In the genomic region with DNA sequence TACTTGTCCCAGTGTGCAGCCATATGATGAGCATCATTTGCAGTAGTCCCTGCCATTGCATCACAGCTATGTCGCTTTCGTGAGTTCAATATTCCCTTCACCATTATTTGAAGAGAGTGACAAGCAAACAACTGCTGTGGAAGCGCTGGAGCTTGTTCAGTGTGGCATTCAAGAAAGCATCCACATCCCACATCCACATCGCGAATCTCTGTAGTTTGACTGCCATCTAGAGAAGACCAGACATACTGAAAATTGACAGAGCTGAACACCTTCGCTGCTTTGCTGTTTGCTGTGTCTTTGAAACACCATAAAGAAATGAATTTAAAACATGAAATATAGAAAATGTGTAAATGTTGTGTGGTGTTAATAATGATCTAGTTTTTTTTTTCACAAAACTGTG, we compare ENCODE assay signal across 13 mouse cellular contexts. TPM values are rescaled to one million over a fixed set of nuclear protein-coding genes. Genes with fewer than 3 reads are reported as not detected.
DNase-seq lines count a peak whose midpoint lies in the region; ATAC-seq lines count a peak whose summit lies in the region.
"Had no signal": no experiment of that assay in that cellular context is flagged by ENCODE, and none has a peak within 500 bp of the region (broad histone marks: within the 10 kb centered on the region; RNA-seq: fewer than 3 reads in every experiment).

No protein-coding gene starts in this region.

- peak; percentile 9 for DNase-seq in hindbrain, embryonic 11.5 days (ENCODE audit: low spot score)
- peak; percentile 86 for DNase-seq in brain, adult 2 months (ENCODE audit: low read depth, low spot score)
- DNase-seq in left cerebral cortex, postnatal 14 days (ENCODE audit: low spot score in 2 of 2): peak; percentile 39 to 53
- no peak for DNase-seq in ovary, postnatal 10 days (ENCODE audit: low spot score)
- DNase-seq in spleen, postnatal 10 days (ENCODE audit: low spot score in 2 of 2): no peak
- DNase-seq in cerebellum, adult 18-20 months: no peak
- DNase-seq: thymus, postnatal 4 days had no signal

- no peaks in the 10 kb centered on the region for H3K9me3 ChIP-seq in hindbrain, embryonic 11.5 days (ENCODE audit: control insufficient read depth, low read length)
- H3K9me3 ChIP-seq in hindbrain, embryonic 13.5 days: no peaks in the 10 kb centered on the region
- no peaks in the 10 kb centered on the region for H3K9me3 ChIP-seq in forebrain, embryonic 16.5 days (ENCODE audit: control insufficient read depth, low read length)
- H3K9me3 ChIP-seq: embryonic facial prominence, embryonic 12.5 days; heart, embryonic 13.5 days had no signal

- H3K4me1 ChIP-seq in hindbrain, embryonic 11.5 days (replicated peaks; ENCODE audit: control insufficient read depth, insufficient read depth, low read length): no peaks in the 10 kb centered on the region
- H3K4me1 ChIP-seq in hindbrain, embryonic 13.5 days (replicated peaks): no peaks in the 10 kb centered on the region
- no peaks in the 10 kb centered on the region for H3K4me1 ChIP-seq in forebrain, embryonic 16.5 days (replicated peaks; ENCODE audit: control insufficient read depth, insufficient read depth, low read length)
- H3K4me1 ChIP-seq: embryonic facial prominence, embryonic 12.5 days had no signal

- H3K27me3 ChIP-seq in hindbrain, embryonic 11.5 days (ENCODE audit: control insufficient read depth, insufficient read depth, low read length): no peaks in the 10 kb centered on the region
- no peaks in the 10 kb centered on the region for H3K27me3 ChIP-seq in hindbrain, embryonic 13.5 days
- no peaks in the 10 kb centered on the region for H3K27me3 ChIP-seq in forebrain, embryonic 16.5 days (replicated peaks; ENCODE audit: control insufficient read depth, insufficient read depth, low read length)
- H3K27me3 ChIP-seq: embryonic facial prominence, embryonic 12.5 days; heart, embryonic 13.5 days had no signal

- H3K27ac ChIP-seq in hindbrain, embryonic 11.5 days (ENCODE audit: low read depth, low read length): no peak overlapping the region
- no peak overlapping the region for H3K27ac ChIP-seq in hindbrain, embryonic 13.5 days
- H3K27ac ChIP-seq in forebrain, embryonic 16.5 days (ENCODE audit: low read length): no peak overlapping the region
- H3K27ac ChIP-seq: embryonic facial prominence, embryonic 12.5 days; heart, embryonic 13.5 days had no signal

- no peak overlapping the region for H3K4me3 ChIP-seq in hindbrain, embryonic 11.5 days (ENCODE audit: low read depth, low read length)
- no peak overlapping the region for H3K4me3 ChIP-seq in hindbrain, embryonic 13.5 days
- H3K4me3 ChIP-seq in forebrain, embryonic 16.5 days (replicated peaks; ENCODE audit: low read length): no peak overlapping the region
- H3K4me3 ChIP-seq: embryonic facial prominence, embryonic 12.5 days; heart, embryonic 13.5 days had no signal

- ATAC-seq in hindbrain, embryonic 11.5 days (ENCODE audit: low FRiP score): no peak
- no peak for ATAC-seq in hindbrain, embryonic 13.5 days (ENCODE audit: low FRiP score)
- ATAC-seq in forebrain, embryonic 16.5 days: peak; percentile 82
- ATAC-seq: lung, postnatal 0 days had no signal

- no peaks in the 10 kb centered on the region for H3K36me3 ChIP-seq in hindbrain, embryonic 11.5 days (ENCODE audit: control insufficient read depth, insufficient read depth, low read length)
- H3K36me3 ChIP-seq in hindbrain, embryonic 13.5 days: no peaks in the 10 kb centered on the region
- no peaks in the 10 kb centered on the region for H3K36me3 ChIP-seq in forebrain, embryonic 16.5 days (ENCODE audit: control insufficient read depth, insufficient read depth)
- H3K36me3 ChIP-seq: embryonic facial prominence, embryonic 12.5 days; heart, embryonic 13.5 days had no signal

- intact Hi-C loops in left cerebral cortex, postnatal 14 days (cut with DNase I): no loop called here

- no peak overlapping the region for H3K4me2 ChIP-seq in hindbrain, embryonic 11.5 days (replicated peaks; ENCODE audit: low read depth, low read length)
- no peak overlapping the region for H3K4me2 ChIP-seq in hindbrain, embryonic 13.5 days
- H3K4me2 ChIP-seq in forebrain, embryonic 16.5 days (ENCODE audit: low read length): no peak overlapping the region
- H3K4me2 ChIP-seq: embryonic facial prominence, embryonic 12.5 days; heart, embryonic 13.5 days had no signal

- no peak overlapping the region for H3K9ac ChIP-seq in hindbrain, embryonic 11.5 days (ENCODE audit: low read depth, low read length)
- no peak overlapping the region for H3K9ac ChIP-seq in hindbrain, embryonic 13.5 days
- H3K9ac ChIP-seq in forebrain, embryonic 16.5 days (replicated peaks; ENCODE audit: low read depth, low read length): no peak overlapping the region
- H3K9ac ChIP-seq: embryonic facial prominence, embryonic 12.5 days; heart, embryonic 13.5 days had no signal

- WGBS in hindbrain, embryonic 11.5 days: 74% methylated on average over 6 of the region's 6 CpGs
- WGBS in hindbrain, embryonic 13.5 days: 69% methylated on average over 6 of the region's 6 CpGs
- WGBS in forebrain, embryonic 16.5 days: 68% methylated on average over 6 of the region's 6 CpGs

RNA-seq across cellular contexts. Expression of a gene that starts 58.0 kb away (rescaled TPM):
- polyA plus RNA-seq in hindbrain, embryonic 11.5 days (2014; fragmentation: Nextera tagmentation; extraction: Ambion mirVana): not detected in 2 replicates
- polyA plus RNA-seq in hindbrain, embryonic 13.5 days (2015; fragmentation: Nextera tagmentation; extraction: Ambion mirVana): not detected in 2 replicates
- polyA plus RNA-seq in forebrain, embryonic 16.5 days (2015; fragmentation: Nextera tagmentation; extraction: Ambion mirVana): not detected in 2 replicates
- not detected for total RNA-seq in left cerebral cortex, postnatal 14 days (2021)
- total RNA-seq: left cerebral cortex, adult 8-10 months had no signal
- polyA plus RNA-seq: embryonic facial prominence, embryonic 12.5 days; heart, embryonic 13.5 days; lung, postnatal 0 days had no signal

Comparison
In these comparisons a context has a peak if more than half of its experiments do, and no peak if none do; other contexts are left out.
1. DNase-seq: peak in hindbrain, embryonic 11.5 days (single experiment), brain, adult 2 months (single experiment) and left cerebral cortex, postnatal 14 days (2 of 2); none in ovary, postnatal 10 days (single experiment), spleen, postnatal 10 days (0 of 2) and cerebellum, adult 18-20 months (0 of 2).